Mouse (Mus musculus) limb, embryonic 14.5 days (tissue): Measurements from ENCODE around the gene Hoxb5. TPM values are rescaled to one million over a fixed set of nuclear protein-coding genes. Genes with fewer than 3 reads are reported as not detected.

Source experiments
- ATAC-seq: fragments of 200-750 bp; cut with Nextera tagmentation; 2 replicates; pipeline ENCODE4 v1.8.0; 2017; ENCODE audit warnings: low read depth, moderate number of reproducible peaks, moderate TSS enrichment; ENCODE audit not compliant: low FRiP score
- DNase-seq: peaks from one replicate; pipeline ENCODE4 v3.0.0-alpha.2; 2015; ENCODE audit warnings: low spot score
- H3K27ac ChIP-seq: fragments of 300-500 bp; sonication (generic); replicated peaks from 2 replicates; pipeline ENCODE4 v1.5.1; 2014; ENCODE audit warnings: low read depth, mild to moderate bottlenecking, low read length, moderate library complexity, mixed read lengths
- H3K27me3 ChIP-seq: fragments of 300-500 bp; sonication (generic); 2 replicates; pipeline ENCODE4 v1.6.1; 2014; ENCODE audit warnings: low read length, mixed read lengths; ENCODE audit not compliant: control insufficient read depth, insufficient read depth
- H3K36me3 ChIP-seq: fragments of 300-500 bp; sonication (generic); 2 replicates; pipeline ENCODE4 v1.6.1; 2014; ENCODE audit warnings: mild to moderate bottlenecking, low read length, moderate library complexity, mixed read lengths; ENCODE audit not compliant: control insufficient read depth, insufficient read depth
- H3K4me1 ChIP-seq: fragments of 300-500 bp; sonication (generic); 2 replicates; pipeline ENCODE4 v1.6.1; 2014; ENCODE audit warnings: antibody characterized with exemption, low read length, mixed read lengths; ENCODE audit not compliant: control insufficient read depth, insufficient read depth
- H3K4me2 ChIP-seq: fragments of 300-500 bp; sonication (generic); replicated peaks from 2 replicates; pipeline ENCODE4 v1.6.1; 2014; ENCODE audit warnings: low read depth, mild to moderate bottlenecking, low read length, moderate library complexity; ENCODE audit not compliant: severe bottlenecking
- H3K4me3 ChIP-seq: fragments of 300-500 bp; sonication (generic); replicated peaks from 2 replicates; pipeline ENCODE4 v1.5.1; 2014; ENCODE audit warnings: low read length
- H3K9ac ChIP-seq: fragments of 300-500 bp; sonication (generic); 2 replicates; pipeline ENCODE4 v1.6.1; 2014; ENCODE audit warnings: mild to moderate bottlenecking, low read depth, low read length, moderate library complexity; ENCODE audit not compliant: severe bottlenecking
- H3K9me3 ChIP-seq: fragments of 300-500 bp; sonication (generic); 2 replicates; pipeline ENCODE4 v1.6.1; 2016; ENCODE audit warnings: low read length; ENCODE audit not compliant: control insufficient read depth
- POLR2A ChIP-seq: fragments of 200-500 bp; IDR thresholded peaks from 2 replicates; pipeline ENCODE4 v1.8.0; 2012; ENCODE audit warnings: inconsistent platforms, mild to moderate bottlenecking, moderate library complexity, borderline replicate concordance; ENCODE audit not compliant: insufficient read depth, insufficient read length; ENCODE audit errors: extremely low read depth
- WGBS: fragments of 180-500 bp; shearing (Covaris S2); extraction: QIAGEN DNeasy Blood & Tissue Kit; methylation state at CpG from one replicate; pipeline ENCODE4 v1.1.7; 2014; 5-methylcytosine and 5-hydroxymethylcytosine counted together
- polyA plus RNA-seq, 2 experiments: library from polyadenylated mRNA; depleted of rRNA in 1 of 2; stranded (reverse) in 1 of 2; unstranded in 1 of 2; fragments of >200 nt; fragmentation: Nextera tagmentation in 1 of 2; extraction: Ambion mirVana in 1 of 2; gene quantifications; 2 replicates each; pipeline versions ENCODE4 v1.2.1 to v1.2.3; 2012 to 2014

Gene Hoxb5
- polyA plus RNA-seq, 2 experiments: 0.85 to 1.8 TPM

GRCm38 (mm10) chr11:96274428-96274827 lies 28.7 kb upstream of the Hoxb5 start:
- no peaks in the 10 kb centered on the region for H3K9me3 ChIP-seq
- no peak overlapping the region for H3K4me2 ChIP-seq
- H3K9ac ChIP-seq: no peak overlapping the region
- ATAC-seq (no peak), DNase-seq (no peak)
- H3K4me1 ChIP-seq: no peaks in the 10 kb centered on the region
- peaks cover 100% of the 10 kb centered on the region for H3K27me3 ChIP-seq
- no peaks in the 10 kb centered on the region for H3K36me3 ChIP-seq
- no peak overlapping the region for H3K27ac ChIP-seq
- WGBS: 22% methylated on average over 10 of the region's 10 CpGs
- H3K4me3 ChIP-seq: no peak overlapping the region
- TF ChIP-seq POLR2A: no peak

GRCm38 (mm10) chr11:96275896-96276295 lies 27.2 kb upstream of the Hoxb5 start:
- H3K36me3 ChIP-seq: no peaks in the 10 kb centered on the region
- no peak overlapping the region for H3K4me3 ChIP-seq
- peaks cover 100% of the 10 kb centered on the region for H3K27me3 ChIP-seq
- no peak for TF ChIP-seq POLR2A
- WGBS: 17% methylated on average over 4 of the region's 4 CpGs
- H3K27ac ChIP-seq: no peak overlapping the region
- no peaks in the 10 kb centered on the region for H3K4me1 ChIP-seq
- DNase-seq: no peak
- no peak overlapping the region for H3K9ac ChIP-seq
- ATAC-seq: no peak
- H3K4me2 ChIP-seq: no peak overlapping the region
- H3K9me3 ChIP-seq: no peaks in the 10 kb centered on the region

- DNase-seq: no peak
- ATAC-seq: no peak
- H3K4me2 ChIP-seq: no peak overlapping the region
- H3K27ac ChIP-seq: no peak overlapping the region
- peaks cover 99% of the 10 kb centered on the region for H3K27me3 ChIP-seq
- H3K36me3 ChIP-seq: no peaks in the 10 kb centered on the region
- H3K4me1 ChIP-seq: no peaks in the 10 kb centered on the region
- no peak overlapping the region for H3K4me3 ChIP-seq
- WGBS: under 1% methylated on average over 35 of the region's 35 CpGs
- no peaks in the 10 kb centered on the region for H3K9me3 ChIP-seq
- no peak overlapping the region for H3K9ac ChIP-seq
- no peak for TF ChIP-seq POLR2A
These were observed 25.7 kb upstream of the Hoxb5 start for GRCm38 (mm10) chr11:96277151-96278044.

DNA sequence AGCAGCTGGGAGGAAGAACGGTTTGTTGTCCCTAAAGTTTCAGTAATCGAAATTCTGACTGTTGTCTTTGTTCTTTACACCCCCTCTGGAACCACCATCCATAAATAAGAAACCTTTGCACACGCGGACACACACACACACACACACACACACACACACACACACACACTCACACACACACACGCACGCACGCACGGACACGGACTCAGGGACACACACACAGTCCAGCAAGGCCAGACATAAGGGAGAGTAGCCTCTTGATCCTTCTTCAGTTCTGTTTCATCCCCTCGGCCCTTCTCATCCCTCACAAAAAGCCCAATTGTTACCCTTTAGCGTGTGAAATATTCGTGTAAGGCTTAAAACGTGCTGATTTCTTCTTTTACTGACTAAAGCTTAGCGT lies 24.8 kb upstream of the Hoxb5 start:
- no peak overlapping the region for H3K4me2 ChIP-seq
- H3K36me3 ChIP-seq: no peaks in the 10 kb centered on the region
- no peaks in the 10 kb centered on the region for H3K4me1 ChIP-seq
- no peak overlapping the region for H3K4me3 ChIP-seq
- ATAC-seq (no peak), DNase-seq (no peak)
- no peak overlapping the region for H3K27ac ChIP-seq
- H3K9me3 ChIP-seq: no peaks in the 10 kb centered on the region
- peaks cover 99% of the 10 kb centered on the region for H3K27me3 ChIP-seq
- no peak for TF ChIP-seq POLR2A
- H3K9ac ChIP-seq: no peak overlapping the region
- 4% methylated on average over 14 of the region's 14 CpGs for WGBS

DNA sequence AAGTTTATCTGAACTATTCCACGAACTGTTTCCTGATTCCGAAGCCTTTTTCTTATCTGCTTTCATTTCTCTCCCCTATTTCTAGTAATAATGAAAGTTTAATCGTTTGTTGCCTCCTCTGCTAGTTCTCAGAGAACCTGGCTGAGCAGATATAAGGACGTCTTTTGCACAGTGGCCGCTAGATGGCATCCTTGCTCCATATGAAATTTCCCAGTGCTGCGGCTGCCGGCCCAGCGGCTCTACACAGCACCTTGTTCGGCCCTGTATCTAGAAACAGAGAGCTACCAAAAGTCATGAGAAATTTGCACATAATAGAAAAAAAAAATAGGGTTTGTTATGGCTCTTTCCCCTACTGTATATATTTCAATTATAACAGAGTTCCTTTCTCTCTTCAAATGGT lies 24.4 kb upstream of the Hoxb5 start:
- WGBS: under 1% methylated on average over 9 of the region's 9 CpGs
- Histone ChIP-seq H3K4me1 (no peaks in the 10 kb centered on the region), H3K9me3 (no peaks in the 10 kb centered on the region), H3K4me2 (no peak overlapping the region), H3K4me3 (no peak overlapping the region), H3K27ac (no peak overlapping the region), H3K27me3 (peaks cover 98% of the 10 kb centered on the region), H3K9ac (no peak overlapping the region), H3K36me3 (no peaks in the 10 kb centered on the region)
- TF ChIP-seq POLR2A: no peak
- peak; percentile 91 for DNase-seq
- peak; percentile 86 for ATAC-seq
